Mouse (Mus musculus): Measurements from ENCODE around the gene Shroom3.

Shroom3 gene

GRCm38 (mm10) chr5:92683351-92683807, at the start of gene Shroom3:
Shroom3 (plus strand) TSS chr5:92683435.
- DNase-seq (ENCODE audit: low read depth in 1 of 2, low spot score in 2 of 2), result no peak

- no peak for DNase-seq (ENCODE audit: low read depth in 1 of 2, low spot score in 2 of 2)
Observed at GRCm38 (mm10) chr5:92633526-92633925, 49.7 kb upstream of the Shroom3 start.

- DNase-seq (ENCODE audit: low read depth in 1 of 2, low spot score in 2 of 2), result no peak
Observed at GRCm38 (mm10) chr5:92634916-92635315, 48.3 kb upstream of the Shroom3 start.

- no peak for DNase-seq (ENCODE audit: low read depth in 1 of 2, low spot score in 2 of 2)
Observed at GRCm38 (mm10) chr5:92635891-92636290, 47.3 kb upstream of the Shroom3 start.

GRCm38 (mm10) chr5:92640861-92641260, 42.4 kb upstream of the Shroom3 start:
- no peak for DNase-seq (ENCODE audit: low read depth in 1 of 2, low spot score in 2 of 2)

GRCm38 (mm10) chr5:92656256-92656655, 27.0 kb upstream of the Shroom3 start:
- DNase-seq (ENCODE audit: low read depth in 1 of 2, low spot score in 2 of 2), result peak; percentile 11 to 40

DNA sequence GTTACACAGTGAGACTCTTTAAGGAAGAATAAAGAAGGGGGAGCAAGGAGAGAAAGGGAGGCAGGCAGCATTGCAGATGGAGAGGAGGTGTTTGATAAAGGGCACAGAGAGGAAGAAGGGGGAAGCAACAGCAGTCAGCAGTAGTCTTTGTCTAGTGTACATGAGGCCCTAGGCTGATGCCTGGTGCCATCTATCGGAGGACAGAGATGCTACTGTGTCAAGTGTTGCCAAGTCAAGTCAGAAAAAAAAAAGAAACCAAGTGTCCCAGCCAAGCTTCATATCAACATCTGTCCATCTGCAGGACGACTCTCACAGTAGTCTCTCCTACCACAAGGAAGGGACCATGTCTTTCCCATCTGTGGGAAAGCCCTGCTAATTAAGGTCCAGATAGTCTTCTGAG, 18.9 kb upstream of the Shroom3 start:
- no peak for DNase-seq (ENCODE audit: low read depth in 1 of 2, low spot score in 2 of 2)

- DNase-seq (ENCODE audit: low read depth in 1 of 2, low spot score in 2 of 2), result no peak
Observed at GRCm38 (mm10) chr5:92666860-92667259, 16.4 kb upstream of the Shroom3 start.

- DNase-seq (ENCODE audit: low read depth in 1 of 2, low spot score in 2 of 2), result peak; percentile 6 to 29
Observed at GRCm38 (mm10) chr5:92674859-92675573, 8.2 kb upstream of the Shroom3 start, which contains the start of gene Ccdc158. Ccdc158 (minus strand) TSS chr5:92675271.

- no peak for DNase-seq (ENCODE audit: low read depth in 1 of 2, low spot score in 2 of 2)
Observed at GRCm38 (mm10) chr5:92675574-92675920, 7.7 kb upstream of the Shroom3 start.

DNA sequence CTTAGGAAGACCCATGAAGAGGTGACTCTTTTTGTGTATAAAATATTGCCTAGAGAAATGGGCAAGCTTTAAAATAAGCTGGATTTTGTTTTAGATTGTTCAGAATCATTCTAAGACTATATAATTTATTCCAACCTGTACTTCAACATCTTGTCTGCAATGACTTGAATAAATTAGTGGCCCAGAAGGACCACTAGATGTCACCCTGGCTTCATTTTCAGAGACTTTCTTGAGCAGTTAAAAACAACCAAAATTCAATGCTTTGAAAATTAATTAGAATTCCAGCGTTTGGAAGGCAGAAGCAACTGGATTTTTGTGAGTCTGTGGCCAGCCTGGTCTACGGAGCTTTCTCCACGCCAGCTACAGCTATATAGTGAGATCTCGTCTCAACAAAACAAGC, 3.8 kb upstream of the Shroom3 start:
- no peak for DNase-seq (ENCODE audit: low read depth in 1 of 2, low spot score in 2 of 2)

DNA sequence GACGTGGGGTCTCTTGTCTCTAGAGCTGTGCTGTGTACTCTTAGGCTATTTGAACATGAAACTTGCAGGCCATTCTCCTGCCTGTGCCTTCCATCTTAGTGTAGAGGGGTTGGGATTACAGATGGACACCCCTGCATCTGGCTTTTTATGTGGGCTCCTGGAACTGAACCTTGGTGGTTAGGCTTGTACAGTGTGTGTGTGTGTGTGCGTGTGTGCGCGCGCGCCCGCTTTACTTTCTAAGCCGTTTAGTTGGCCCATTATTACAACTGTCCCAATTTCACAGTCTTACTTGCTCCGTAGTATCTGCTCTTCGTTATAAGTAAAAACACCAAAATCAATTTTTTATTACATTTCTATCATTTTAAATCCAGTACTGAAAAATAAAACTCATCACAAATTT, 1.4 kb upstream of the Shroom3 start:
- DNase-seq (ENCODE audit: low read depth in 1 of 2, low spot score in 2 of 2), result no peak

- DNase-seq (ENCODE audit: low read depth in 1 of 2, low spot score in 2 of 2), result no peak
Observed at GRCm38 (mm10) chr5:92682621-92683348, 450 bp upstream of the Shroom3 start.

- no peak for DNase-seq (ENCODE audit: low read depth in 1 of 2, low spot score in 2 of 2)
Observed at GRCm38 (mm10) chr5:92683871-92684475, 738 bp downstream of the Shroom3 start.

DNA sequence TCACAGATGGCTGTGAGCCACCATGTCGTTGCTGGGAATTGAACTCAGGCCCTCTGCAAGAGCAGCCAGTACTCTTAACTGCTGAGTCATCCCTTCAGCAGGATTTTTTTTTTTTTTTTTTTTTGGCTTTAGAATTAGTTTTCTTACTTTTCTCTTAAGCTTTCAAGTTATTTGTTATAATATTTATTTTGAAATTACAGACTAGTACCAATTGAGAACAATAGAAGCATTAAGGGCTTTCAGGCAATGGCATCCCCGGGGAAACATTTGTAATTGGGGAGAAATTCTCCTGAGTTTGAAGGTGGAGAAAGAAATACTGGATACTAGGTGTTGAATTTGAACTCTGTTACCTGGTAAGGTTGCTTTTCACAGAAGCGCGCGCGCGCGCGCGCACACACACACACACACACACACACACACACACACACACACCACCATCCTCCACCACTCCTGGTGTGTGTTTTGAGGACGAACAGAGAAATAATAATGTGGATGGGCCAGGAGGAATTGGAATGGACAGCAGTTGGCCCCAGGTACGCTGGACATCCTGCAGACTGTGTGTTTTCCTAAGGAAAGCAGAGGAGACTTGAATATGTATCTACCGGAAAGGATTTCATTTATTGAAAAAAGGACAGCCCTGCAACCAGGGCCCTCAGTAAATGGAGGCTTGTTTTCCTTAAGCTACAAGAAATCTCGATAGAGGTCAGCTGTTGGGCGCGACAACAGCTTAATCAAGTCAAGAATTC, 1.7 kb downstream of the Shroom3 start:
- DNase-seq (ENCODE audit: low read depth in 1 of 2, low spot score in 2 of 2), result no peak

DNA sequence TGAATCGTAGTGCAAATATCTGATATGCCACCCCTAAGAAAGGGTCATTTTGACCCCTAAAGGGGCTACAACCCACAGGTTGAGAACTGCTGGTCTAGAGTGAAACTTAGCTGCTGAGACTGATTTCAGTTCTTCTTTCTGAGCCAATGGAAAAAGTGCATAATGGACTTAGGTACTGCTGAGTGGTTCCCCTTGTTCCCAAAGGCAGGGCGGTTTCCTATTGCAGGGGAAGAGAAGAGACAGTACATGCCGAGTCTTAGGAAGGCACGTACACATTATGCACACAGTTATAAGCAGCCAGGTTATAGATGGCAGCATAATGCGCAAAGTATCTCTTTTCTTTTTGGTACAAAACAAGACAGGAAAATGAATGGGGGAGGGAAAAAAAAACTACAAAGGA, 4.9 kb downstream of the Shroom3 start:
- no peak for DNase-seq (ENCODE audit: low read depth in 1 of 2, low spot score in 2 of 2)

DNA sequence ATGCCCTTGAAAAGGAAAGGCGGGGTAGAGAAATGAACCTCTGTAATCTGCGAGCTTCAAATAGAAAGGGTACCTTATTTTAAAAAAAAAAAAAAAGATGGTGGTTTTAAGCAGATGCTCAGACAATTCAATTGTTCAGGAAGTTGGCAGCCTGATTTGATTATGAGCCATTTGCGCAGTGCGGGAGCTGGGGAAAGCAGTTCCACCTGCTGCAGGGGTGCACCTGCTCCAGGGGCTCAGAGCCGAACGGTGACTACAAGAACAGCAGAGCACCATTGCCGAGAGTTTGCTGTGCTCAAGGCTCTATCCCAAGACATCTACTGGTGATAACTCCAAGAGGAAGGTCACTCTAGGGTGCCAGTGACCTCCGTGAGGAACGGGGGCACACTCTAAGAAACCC, 5.3 kb downstream of the Shroom3 start:
- DNase-seq (ENCODE audit: low read depth in 1 of 2, low spot score in 2 of 2), result no peak

DNA sequence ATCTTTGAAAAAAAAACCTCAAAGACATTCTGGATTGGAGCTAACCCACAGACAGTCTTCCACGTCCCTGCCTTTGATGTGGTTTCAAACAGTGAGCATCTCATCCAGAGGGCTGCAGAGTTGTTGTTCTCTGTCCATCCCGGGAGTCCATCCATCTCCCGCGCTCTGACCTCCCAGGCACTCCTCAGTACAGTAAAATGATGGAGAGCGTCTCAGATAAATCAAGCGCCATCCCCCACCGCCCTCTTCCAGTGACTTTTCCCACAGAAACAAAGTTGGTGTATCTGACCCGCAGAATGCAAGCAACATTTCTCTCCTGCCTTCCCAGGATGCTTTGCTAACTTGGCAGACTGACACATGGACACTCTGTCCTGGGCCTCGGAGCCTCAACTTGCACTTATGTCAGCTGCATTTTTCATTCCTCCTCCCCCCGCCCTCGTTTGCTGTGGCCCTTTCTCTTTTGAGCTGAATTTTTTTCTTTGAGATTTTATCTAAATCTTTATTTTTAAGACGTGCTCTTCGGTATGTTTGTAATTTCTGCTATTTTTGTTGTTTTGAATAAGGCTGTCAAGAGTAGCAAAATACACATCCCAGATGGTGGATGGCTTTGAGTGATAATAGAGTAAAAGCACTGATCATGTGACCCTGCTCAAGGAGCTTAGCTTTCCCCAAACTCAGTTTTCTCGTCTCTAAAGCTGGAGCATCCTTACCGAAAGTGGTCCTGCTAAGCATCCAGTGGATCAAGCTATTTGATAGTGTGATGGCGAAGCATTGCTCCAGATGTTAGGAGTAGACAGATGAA, 9.2 kb downstream of the Shroom3 start:
- DNase-seq (ENCODE audit: low read depth in 1 of 2, low spot score in 2 of 2), result no peak

GRCm38 (mm10) chr5:92693744-92694143, 10.5 kb downstream of the Shroom3 start:
- no peak for DNase-seq (ENCODE audit: low read depth in 1 of 2, low spot score in 2 of 2)

- no peak for DNase-seq (ENCODE audit: low read depth in 1 of 2, low spot score in 2 of 2)
Observed at GRCm38 (mm10) chr5:92694316-92694995, 11.2 kb downstream of the Shroom3 start.
